Mouse (Mus musculus) heart, adult 2 months (tissue): ENCODE data around the gene Adamts13.

Experiments
- CTCF ChIP-seq: fragments of 200-600 bp; IDR thresholded peaks from 2 replicates; pipeline ENCODE4 v1.8.1; 2022; ENCODE audit warnings: antibody characterized with exemption, mild to moderate bottlenecking, moderate library complexity
- POLR2A ChIP-seq: fragments of 200-500 bp; IDR thresholded peaks from 2 replicates; pipeline ENCODE4 v1.6.1; 2011; ENCODE audit warnings: mild to moderate bottlenecking, low read depth, low read length, control low read depth; ENCODE audit not compliant: insufficient read depth

GRCm38 (mm10) chr2:27049408-27049807 lies 76.2 kb downstream of the Adamts13 start:
- TF ChIP-seq POLR2A (no peak), CTCF (no peak)
